Mouse (Mus musculus): ENCODE results near the gene Gm10570. TPM values are rescaled to one million over a fixed set of nuclear protein-coding genes. Genes with fewer than 3 reads are reported as not detected.

Gene Gm10570
- total and polyA plus RNA-seq, 3 experiments: not detected

DNA sequence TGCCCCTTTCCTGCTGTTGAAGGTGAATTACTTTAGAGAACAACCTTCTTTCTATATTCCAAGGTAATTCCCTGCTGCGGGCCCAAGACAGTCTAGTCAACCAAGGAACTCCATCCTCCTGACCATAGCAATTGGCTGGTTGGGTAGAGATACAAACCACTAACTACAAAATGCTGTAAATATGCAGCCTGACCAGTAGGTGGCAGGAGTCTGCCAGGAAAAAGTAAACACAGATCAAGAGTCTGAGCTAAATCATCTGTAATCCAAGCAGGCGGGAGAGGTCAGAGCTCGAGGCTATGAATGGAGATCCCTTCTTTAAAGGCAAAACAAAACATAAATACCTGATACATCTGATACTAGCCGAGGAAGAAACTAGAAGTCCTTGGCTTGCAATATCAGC, 33.2 kb upstream of the Gm10570 start:
- Histone ChIP-seq H3K79me2 (ENCODE audit: control insufficient read depth, insufficient read depth, low read length, poor library complexity) (no peaks in the 10 kb centered on the region), H3K27ac (ENCODE audit: control insufficient read depth, low read depth, low read length) (no peak overlapping the region), H3K4me1 (ENCODE audit: control insufficient read depth in 1 of 2, insufficient read depth in 2 of 2, low read length in 2 of 2) (no peaks in the 10 kb centered on the region), H3K4me3 (ENCODE audit: control insufficient read depth in 1 of 2, insufficient read depth in 1 of 2, low read depth in 2 of 2, low read length in 2 of 2) (no peak overlapping the region), H3K9ac (ENCODE audit: control insufficient read depth, low read depth, low read length, poor library complexity, severe bottlenecking) (no peak overlapping the region), H3K9me3 (replicated peaks; ENCODE audit: insufficient read depth, low read length) (no peaks in the 10 kb centered on the region), H3K36me3 (ENCODE audit: control insufficient read depth in 1 of 2, insufficient read depth in 2 of 2, low read length in 2 of 2) (no peaks in the 10 kb centered on the region; a peak in 1 of 4 replicates), H3K27me3 (ENCODE audit: control insufficient read depth in 1 of 2, insufficient read depth in 2 of 2, low read length in 2 of 2) (no peaks in the 10 kb centered on the region)
- peak; percentile 77 for DNase-seq (ENCODE audit: low read depth, low spot score)
- TF ChIP-seq RAD21 (IDR thresholded peaks at IDR 0.05; ENCODE audit: low read depth, low read length): peak; percentile 65
- peak; percentile 63; the same call in 1 of the 2 replicates for TF ChIP-seq SIN3A (IDR thresholded peaks at IDR 0.05; ENCODE audit: low read length)
- TF ChIP-seq SMC3 (IDR thresholded peaks at IDR 0.05; ENCODE audit: low read depth, low read length): peak; percentile 67
- TF ChIP-seq NRF1 (IDR thresholded peaks at IDR 0.05; ENCODE audit: insufficient read depth, low read depth, low read length, poor library complexity, severe bottlenecking): no peak
- TF ChIP-seq JUND (IDR thresholded peaks at IDR 0.05; ENCODE audit: low read depth, low read length): 0 out of 2 replicates have a peak, but pooled peaks have one; percentile 41
- TF ChIP-seq CTCF (IDR thresholded peaks at IDR 0.05 in 2 of 3, conservative IDR thresholded peaks at IDR 0.05 in 1 of 3; ENCODE audit: control insufficient read depth in 1 of 3, insufficient read depth in 1 of 3, low read depth in 2 of 3, low read length in 3 of 3, poor library complexity in 1 of 3, severe bottlenecking in 1 of 3): peak; percentile 39 to 90 (median 88)
- TF ChIP-seq MXI1 (IDR thresholded peaks at IDR 0.05; ENCODE audit: low read depth, low read length): 0 out of 2 replicates have a peak, but pooled peaks have one; percentile 29
- TF ChIP-seq RCOR1 (IDR thresholded peaks at IDR 0.05; ENCODE audit: low read depth, low read length): no peak
- TF ChIP-seq POLR2AphosphoS2 (IDR thresholded peaks at IDR 0.05; ENCODE audit: low read length): no peak
- TF ChIP-seq HCFC1 (IDR thresholded peaks at IDR 0.05; ENCODE audit: low read depth, low read length): 0 out of 2 replicates have a peak, but pooled peaks have one; percentile 23

DNA sequence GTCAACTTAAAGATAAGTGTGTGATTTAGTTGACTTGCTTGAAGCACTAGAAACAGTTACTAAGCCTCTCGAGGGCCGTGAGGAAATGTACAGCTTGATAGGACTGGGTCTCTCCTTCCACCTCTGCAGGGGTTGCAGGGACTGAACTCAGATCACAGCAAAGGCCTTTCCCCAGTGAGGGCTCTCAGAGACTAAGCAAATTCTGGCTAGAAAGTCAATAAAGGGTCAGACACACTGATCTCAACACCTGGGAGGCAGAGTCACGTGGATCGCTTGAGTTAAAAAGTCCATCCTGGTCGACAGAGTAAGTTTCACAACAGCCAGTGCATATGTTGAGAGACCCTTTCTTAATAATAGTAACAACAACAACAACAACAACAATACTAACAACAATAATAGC, 27.4 kb upstream of the Gm10570 start:
- Histone ChIP-seq H3K79me2 (ENCODE audit: control insufficient read depth, insufficient read depth, low read length, poor library complexity) (no peaks in the 10 kb centered on the region), H3K4me3 (ENCODE audit: control insufficient read depth in 1 of 2, insufficient read depth in 1 of 2, low read depth in 2 of 2, low read length in 2 of 2) (no peak overlapping the region), H3K4me1 (ENCODE audit: control insufficient read depth in 1 of 2, insufficient read depth in 2 of 2, low read length in 2 of 2) (no peaks in the 10 kb centered on the region), H3K27me3 (ENCODE audit: control insufficient read depth in 1 of 2, insufficient read depth in 2 of 2, low read length in 2 of 2) (no peaks in the 10 kb centered on the region), H3K27ac (ENCODE audit: control insufficient read depth, low read depth, low read length) (no peak overlapping the region), H3K9ac (ENCODE audit: control insufficient read depth, low read depth, low read length, poor library complexity, severe bottlenecking) (no peak overlapping the region), H3K36me3 (ENCODE audit: control insufficient read depth in 1 of 2, insufficient read depth in 2 of 2, low read length in 2 of 2) (no peaks in the 10 kb centered on the region; a peak in 1 of 4 replicates), H3K9me3 (replicated peaks; ENCODE audit: insufficient read depth, low read length) (no peaks in the 10 kb centered on the region)
- DNase-seq (ENCODE audit: low read depth, low spot score): no peak
- TF ChIP-seq SIN3A (IDR thresholded peaks at IDR 0.05; ENCODE audit: low read length) (no peak), ZKSCAN1 (IDR thresholded peaks at IDR 0.05; ENCODE audit: low read depth, low read length) (no peak), USF2 (IDR thresholded peaks at IDR 0.05; ENCODE audit: borderline replicate concordance in 1 of 2, insufficient read depth in 1 of 2, low read depth in 1 of 2, low read length in 2 of 2) (no peak), MYC (IDR thresholded peaks at IDR 0.05; ENCODE audit: low read depth, low read length) (no peak), RCOR1 (IDR thresholded peaks at IDR 0.05; ENCODE audit: low read depth, low read length) (no peak), RAD21 (IDR thresholded peaks at IDR 0.05; ENCODE audit: low read depth, low read length) (no peak), TAL1 (IDR thresholded peaks at IDR 0.05; ENCODE audit: low read length) (no peak), MYB (IDR thresholded peaks at IDR 0.05; ENCODE audit: low read depth, low read length) (no peak), ZMIZ1 (IDR thresholded peaks at IDR 0.05; ENCODE audit: low read depth, low read length) (no peak), POLR2A (IDR thresholded peaks at IDR 0.05; ENCODE audit: control insufficient read depth in 1 of 2, insufficient read depth in 1 of 2, low read depth in 1 of 2, low read length in 2 of 2, poor library complexity in 1 of 2) (no peak), BHLHE40 (IDR thresholded peaks at IDR 0.05; ENCODE audit: borderline replicate concordance, low read depth, low read length) (no peak), NRF1 (IDR thresholded peaks at IDR 0.05; ENCODE audit: insufficient read depth, low read depth, low read length, poor library complexity, severe bottlenecking) (no peak), MAX (IDR thresholded peaks at IDR 0.05; ENCODE audit: low read length) (no peak), KAT2A (conservative IDR thresholded peaks at IDR 0.05; ENCODE audit: low read depth, low read length) (no peak), POLR2AphosphoS2 (IDR thresholded peaks at IDR 0.05; ENCODE audit: low read length) (no peak), CHD2 (IDR thresholded peaks at IDR 0.05; ENCODE audit: low read length) (no peak), JUND (IDR thresholded peaks at IDR 0.05; ENCODE audit: low read depth, low read length) (no peak)

Measured in MEL (cell line).